Mouse (Mus musculus) intestine, postnatal 0 days (tissue): ENCODE results near the gene Zfp276. TPM values are rescaled to one million over a fixed set of nuclear protein-coding genes. Genes with fewer than 3 reads are reported as not detected.
A peak's percentile ranks its signal among the peaks of the same experiment; 100 is the strongest.
"Not testable (repeated sequence)": the region's sequence is repeated elsewhere in the genome, so short reads cannot be mapped to it uniquely, and the experiment has no call there.

Source experiments
- ATAC-seq: fragments of 200-750 bp; cut with Nextera tagmentation; 2 replicates; pipeline ENCODE4 v1.8.0; 2017; ENCODE audit warnings: mild to moderate bottlenecking, moderate TSS enrichment, moderate library complexity
- H3K27ac ChIP-seq: fragments of 300-500 bp; sonication (generic); 2 replicates; pipeline ENCODE4 v1.5.1; 2014; ENCODE audit warnings: mild to moderate bottlenecking, low read depth, low read length, moderate library complexity
- H3K27me3 ChIP-seq: fragments of 300-500 bp; sonication (generic); replicated peaks from 2 replicates; pipeline ENCODE4 v1.6.1; 2014; ENCODE audit warnings: low read length, mixed read lengths; ENCODE audit not compliant: control insufficient read depth, insufficient read depth
- H3K36me3 ChIP-seq: fragments of 300-500 bp; sonication (generic); 2 replicates; pipeline ENCODE4 v1.6.1; 2014; ENCODE audit warnings: mild to moderate bottlenecking, moderate library complexity; ENCODE audit not compliant: control insufficient read depth, insufficient read depth
- H3K4me1 ChIP-seq: fragments of 300-500 bp; sonication (generic); replicated peaks from 2 replicates; pipeline ENCODE4 v1.6.1; 2014; ENCODE audit warnings: antibody characterized with exemption, low read length, mixed read lengths; ENCODE audit not compliant: control insufficient read depth, insufficient read depth
- H3K4me2 ChIP-seq: fragments of 300-500 bp; sonication (generic); replicated peaks from 2 replicates; pipeline ENCODE4 v1.6.1; 2014; ENCODE audit warnings: low read depth, mild to moderate bottlenecking, moderate library complexity
- H3K4me3 ChIP-seq: fragments of 300-500 bp; sonication (generic); 2 replicates; pipeline ENCODE4 v1.5.1; 2014; ENCODE audit warnings: low read depth, low read length
- H3K9ac ChIP-seq: fragments of 300-500 bp; sonication (generic); 2 replicates; pipeline ENCODE4 v1.6.1; 2014; ENCODE audit warnings: mild to moderate bottlenecking, low read depth, low read length
- H3K9me3 ChIP-seq: fragments of 300-500 bp; sonication (generic); 2 replicates; pipeline ENCODE4 v1.6.1; 2016; ENCODE audit warnings: mixed run types; ENCODE audit not compliant: control insufficient read depth
- CTCF ChIP-seq: sonication (generic); IDR thresholded peaks from 2 replicates; pipeline ENCODE4 v1.5.1; 2016; ENCODE audit warnings: low read depth, mild to moderate bottlenecking, control low read depth, antibody characterized with exemption, moderate library complexity
- WGBS: fragments of 180-500 bp; shearing (Covaris S2); extraction: QIAGEN DNeasy Blood & Tissue Kit; methylation state at CpG from one replicate; pipeline ENCODE4 v1.1.7; 2014; 5-methylcytosine and 5-hydroxymethylcytosine counted together
- polyA plus RNA-seq: library from polyadenylated mRNA; unstranded; fragments of >200 nt; fragmentation: Nextera tagmentation; extraction: Ambion mirVana; gene quantifications from 2 replicates; pipeline ENCODE4 v1.2.1, GENCODE M21; 2015

The Zfp276 gene
- polyA plus RNA-seq, 1 experiment from 2014 or later = 7.2 TPM

- H3K36me3 ChIP-seq = no peaks in the 10 kb centered on the region
- H3K4me1 ChIP-seq = peaks cover 5% of the 10 kb centered on the region; the same call in 1 of the 2 replicates
- no peaks in the 10 kb centered on the region for H3K9me3 ChIP-seq
- H3K27ac ChIP-seq = no peak overlapping the region
- H3K4me2 ChIP-seq = no peak overlapping the region
- WGBS = 58% methylated on average over 1 of the region's 1 CpGs
- ATAC-seq = no peak
- H3K4me3 ChIP-seq = no peak overlapping the region
- H3K9ac ChIP-seq = no peak overlapping the region
- H3K27me3 ChIP-seq = no peaks in the 10 kb centered on the region
- no peak for TF ChIP-seq CTCF
Observed at GRCm38 (mm10) chr8:123220917-123221316, 33.1 kb upstream of the Zfp276 start.

DNA sequence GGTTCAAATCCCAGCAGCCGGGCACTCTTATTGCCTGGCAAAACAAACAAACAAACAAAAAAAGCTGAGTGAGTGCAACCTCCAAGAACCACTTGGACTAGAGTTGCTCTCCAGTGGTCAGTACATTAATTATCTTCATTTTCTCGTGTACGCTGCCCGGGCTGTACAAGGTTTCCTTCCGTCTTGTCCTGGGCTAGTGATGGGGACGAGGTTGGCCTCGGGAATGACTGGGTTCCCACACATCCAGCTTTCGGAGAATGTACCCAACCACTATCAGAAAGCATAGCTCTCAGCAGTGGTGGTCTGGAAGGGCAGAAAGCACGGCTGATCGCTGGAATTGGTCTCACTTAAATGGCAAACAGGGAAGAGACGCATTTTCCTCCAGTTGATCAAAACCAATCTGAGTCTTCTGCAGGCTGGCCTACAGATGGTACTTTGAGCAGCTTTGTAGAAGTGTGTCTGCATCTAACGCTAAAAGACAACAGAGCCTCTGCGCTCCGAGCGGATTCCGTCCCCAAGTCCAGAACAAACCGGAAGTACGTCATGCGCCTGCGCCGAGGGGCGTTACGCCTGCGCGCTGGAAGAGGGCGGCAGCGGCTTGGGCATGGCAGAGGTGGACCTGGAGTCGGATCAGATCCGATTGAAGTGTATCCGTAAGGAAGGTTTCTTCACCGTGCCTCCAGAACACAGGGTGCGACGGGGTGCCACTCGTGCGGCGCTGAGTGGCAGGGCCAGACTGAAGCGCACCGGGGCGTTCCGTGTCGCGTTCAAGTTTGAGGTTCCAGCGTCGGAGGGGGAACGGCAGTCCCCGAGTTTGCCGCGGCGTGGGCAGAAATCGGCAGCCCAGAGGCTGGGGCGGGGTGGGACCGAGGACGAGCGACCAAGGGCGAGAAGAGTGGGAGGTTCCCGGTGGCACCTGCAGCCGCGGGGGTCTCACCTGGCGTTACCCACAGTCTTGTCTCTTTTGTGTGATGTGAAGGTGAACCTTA lies 29.4 kb upstream of the Zfp276 start, which contains the start of gene Cdk10:
Cdk10 (plus strand) TSS at position 565 of the 989 bp plus-strand sequence.
- WGBS = 2% methylated on average over 59 of the region's 59 CpGs

GRCm38 (mm10) chr8:123228416-123228815 lies 25.6 kb upstream of the Zfp276 start:
- H3K4me2 ChIP-seq = no peak overlapping the region
- WGBS = 100% methylated on average over 1 of the region's 1 CpGs
- H3K9ac ChIP-seq = no peak overlapping the region
- no peak for TF ChIP-seq CTCF
- H3K27me3 ChIP-seq = no peaks in the 10 kb centered on the region
- no peak overlapping the region for H3K27ac ChIP-seq
- H3K4me3 ChIP-seq = no peak overlapping the region
- no peaks in the 10 kb centered on the region for H3K9me3 ChIP-seq
- no peak for ATAC-seq
- peaks cover 5% of the 10 kb centered on the region; the same call in 1 of the 2 replicates for H3K4me1 ChIP-seq
- peaks cover 11% of the 10 kb centered on the region; the same call in 1 of the 2 replicates for H3K36me3 ChIP-seq

More for the DNA sequence above, 29.4 kb upstream of the Zfp276 start, which contains the start of gene Cdk10:
- ATAC-seq = peak; percentile 79
- Histone ChIP-seq H3K27me3 (no peaks in the 10 kb centered on the region), H3K4me2 (peak within 1 kb of the TSS; percentile 87), H3K9me3 (no peaks in the 10 kb centered on the region), H3K4me1 (peaks cover 5% of the 10 kb centered on the region; the same call in 1 of the 2 replicates), H3K27ac (peak within 1 kb of the TSS; percentile 79), H3K4me3 (peak within 1 kb of the TSS; percentile 74), H3K36me3 (peaks cover 6% of the 10 kb centered on the region; the same call in 1 of the 2 replicates), H3K9ac (peak within 1 kb of the TSS; percentile 72)
- TF ChIP-seq CTCF = 0 out of 2 replicates have a peak, but pooled peaks have one; percentile 9

GRCm38 (mm10) chr8:123230326-123230725 lies 23.7 kb upstream of the Zfp276 start:
- not testable (repeated sequence) for H3K4me3 ChIP-seq, H3K27me3 ChIP-seq, H3K4me1 ChIP-seq, H3K9me3 ChIP-seq, H3K27ac ChIP-seq, ATAC-seq, H3K9ac ChIP-seq, H3K4me2 ChIP-seq
- peaks cover 11% of the 10 kb centered on the region; the same call in 1 of the 2 replicates for H3K36me3 ChIP-seq
- WGBS = 90% methylated on average over 9 of the region's 11 CpGs

- WGBS = 61% methylated on average over 5 of the region's 5 CpGs
- H3K9ac ChIP-seq = no peak overlapping the region
Observed at GRCm38 (mm10) chr8:123231742-123232141, 22.3 kb upstream of the Zfp276 start.

GRCm38 (mm10) chr8:123232553-123232952 lies 21.4 kb upstream of the Zfp276 start:
- H3K9me3 ChIP-seq = no peaks in the 10 kb centered on the region
- 0 out of 2 replicates have a peak, but pooled peaks cover 8% of the 10 kb centered on the region for H3K4me1 ChIP-seq
- no peak overlapping the region for H3K27ac ChIP-seq
- no peak overlapping the region for H3K4me2 ChIP-seq
- no peak overlapping the region for H3K4me3 ChIP-seq
- 0 out of 2 replicates have a peak, but pooled peaks cover 4% of the 10 kb centered on the region for H3K36me3 ChIP-seq
- H3K27me3 ChIP-seq = 0 out of 2 replicates have a peak, but pooled peaks cover 4% of the 10 kb centered on the region
- H3K9ac ChIP-seq = no peak overlapping the region
- WGBS = 38% methylated on average over 7 of the region's 7 CpGs
- ATAC-seq = no peak
- TF ChIP-seq CTCF = no peak

More at GRCm38 (mm10) chr8:123231742-123232141, 22.3 kb upstream of the Zfp276 start:
- Histone ChIP-seq H3K4me2 (no peak overlapping the region), H3K27ac (no peak overlapping the region), H3K4me1 (0 out of 2 replicates have a peak, but pooled peaks cover 8% of the 10 kb centered on the region), H3K27me3 (0 out of 2 replicates have a peak, but pooled peaks cover 4% of the 10 kb centered on the region), H3K4me3 (no peak overlapping the region), H3K9me3 (no peaks in the 10 kb centered on the region), H3K36me3 (peaks cover 10% of the 10 kb centered on the region; the same call in 1 of the 2 replicates)
- no peak for ATAC-seq
- TF ChIP-seq CTCF = peak; percentile 59
